Mouse (Mus musculus) MEL (cell line): ENCODE measurements at regions not wholly inside any gene's neighbourhood (a gene's known extent, or its start where the extent isn't known, plus 50 kb on each side); places are given as distances from the start of the nearest gene placed in this dataset.

Experiments used
- DNase-seq: peaks from one replicate; pipeline ENCODE4 v3.0.0; 2011; ENCODE audit warnings: low read depth, low spot score
- H3K27ac ChIP-seq: 2 replicates; pipeline ENCODE4 v1.5.1; 2012; ENCODE audit warnings: low read depth, mild to moderate bottlenecking, control low read depth, low read length, moderate library complexity; ENCODE audit not compliant: control insufficient read depth
- H3K27me3 ChIP-seq, 2 experiments: fragments of 150-350 bp in 1 of 2; sonication (generic) in 1 of 2; 2 replicates each; pipeline ENCODE4 v1.6.1; 2012; ENCODE audit warnings: low read length in 2 of 2, mild to moderate bottlenecking in 2 of 2, improper control_type of control experiment in 1 of 2, moderate library complexity in 1 of 2; ENCODE audit not compliant: insufficient read depth in 2 of 2, control insufficient read depth in 1 of 2
- H3K36me3 ChIP-seq, 2 experiments: 2 replicates each; pipeline ENCODE4 v1.6.1; 2012 to 2014; ENCODE audit warnings: low read length in 2 of 2, improper control_type of control experiment in 1 of 2, inconsistent platforms in 1 of 2, mild to moderate bottlenecking in 1 of 2; ENCODE audit not compliant: insufficient read depth in 2 of 2, control insufficient read depth in 1 of 2
- H3K4me1 ChIP-seq, 2 experiments: fragments of 150-350 bp in 1 of 2; sonication (generic) in 1 of 2; 2 replicates each; pipeline ENCODE4 v1.6.1; 2012; ENCODE audit warnings: low read length in 2 of 2, improper control_type of control experiment in 1 of 2, mild to moderate bottlenecking in 1 of 2; ENCODE audit not compliant: insufficient read depth in 2 of 2, control insufficient read depth in 1 of 2
- H3K4me3 ChIP-seq, 2 experiments: fragments of 150-350 bp in 1 of 2; sonication (generic) in 1 of 2; 2 replicates each; pipeline ENCODE4 v1.5.1; 2012; ENCODE audit warnings: low read depth in 2 of 2, low read length in 2 of 2, mild to moderate bottlenecking in 2 of 2, moderate library complexity in 2 of 2, control low read depth in 1 of 2, improper control_type of control experiment in 1 of 2; ENCODE audit not compliant: control insufficient read depth in 1 of 2, insufficient read depth in 1 of 2
- H3K79me2 ChIP-seq: 2 replicates; pipeline ENCODE4 v1.6.1; 2012; ENCODE audit warnings: mild to moderate bottlenecking, low read length, moderate library complexity; ENCODE audit not compliant: control insufficient read depth, poor library complexity, insufficient read depth
- H3K9ac ChIP-seq: 2 replicates; pipeline ENCODE4 v1.6.1; 2012; ENCODE audit warnings: low read depth, mild to moderate bottlenecking, control low read depth, low read length, moderate library complexity; ENCODE audit not compliant: control insufficient read depth, poor library complexity, severe bottlenecking
- H3K9me3 ChIP-seq: fragments of 150-350 bp; sonication (generic); replicated peaks from 2 replicates; pipeline ENCODE4 v1.6.1; 2012; ENCODE audit warnings: mild to moderate bottlenecking, low read length, improper control_type of control experiment, moderate library complexity; ENCODE audit not compliant: insufficient read depth
- CHD2 ChIP-seq: IDR thresholded peaks from 2 replicates; pipeline ENCODE4 v1.6.1; 2011; ENCODE audit warnings: low read length, improper control_type of control experiment
- E2F4 ChIP-seq: IDR thresholded peaks from 2 replicates; pipeline ENCODE4 v1.6.1; 2011; ENCODE audit warnings: low read depth, low read length, improper control_type of control experiment, borderline replicate concordance
- HCFC1 ChIP-seq: IDR thresholded peaks from 2 replicates; pipeline ENCODE4 v1.6.1; 2012; ENCODE audit warnings: low read depth, mild to moderate bottlenecking, inconsistent platforms, low read length, improper control_type of control experiment, moderate library complexity
- JUND ChIP-seq: IDR thresholded peaks from 2 replicates; pipeline ENCODE4 v1.6.1; 2011; ENCODE audit warnings: low read depth, mild to moderate bottlenecking, improper control_type of control experiment, low read length
- KAT2A ChIP-seq: conservative IDR thresholded peaks from 2 replicates; pipeline ENCODE4 v1.6.1; 2012; ENCODE audit warnings: low read depth, low read length, improper control_type of control experiment, inconsistent platforms
- MEF2A ChIP-seq: IDR thresholded peaks from 2 replicates; pipeline ENCODE4 v1.6.1; 2014; ENCODE audit warnings: low read depth, mild to moderate bottlenecking, inconsistent platforms, low read length, improper control_type of control experiment; ENCODE audit not compliant: poor library complexity, insufficient replicate concordance, severe bottlenecking; ENCODE audit errors: extremely low read depth
- MYB ChIP-seq: IDR thresholded peaks from 2 replicates; pipeline ENCODE4 v1.6.1; 2011; ENCODE audit warnings: mild to moderate bottlenecking, low read depth, low read length, improper control_type of control experiment
- SIN3A ChIP-seq: IDR thresholded peaks from 2 replicates; pipeline ENCODE4 v1.6.1; 2012; ENCODE audit warnings: low read length, improper control_type of control experiment, inconsistent platforms
- USF2 ChIP-seq, 2 experiments: IDR thresholded peaks; 2 replicates each; pipeline ENCODE4 v1.6.1; 2011 to 2012; ENCODE audit warnings: improper control_type of control experiment in 2 of 2, low read length in 2 of 2, borderline replicate concordance in 1 of 2, inconsistent platforms in 1 of 2, low read depth in 1 of 2, mild to moderate bottlenecking in 1 of 2; ENCODE audit not compliant: insufficient read depth in 1 of 2
- ZC3H11A ChIP-seq: IDR thresholded peaks from 2 replicates; pipeline ENCODE4 v1.6.1; 2012; ENCODE audit warnings: low read depth, mild to moderate bottlenecking, inconsistent platforms, low read length, improper control_type of control experiment
- ZKSCAN1 ChIP-seq: IDR thresholded peaks from 2 replicates; pipeline ENCODE4 v1.6.1; 2012; ENCODE audit warnings: low read depth, mild to moderate bottlenecking, inconsistent platforms, low read length, improper control_type of control experiment, moderate library complexity

- Histone ChIP-seq H3K4me3 (no peak overlapping the region), H3K9ac (no peak overlapping the region), H3K27ac (no peak overlapping the region), H3K4me1 (no peaks in the 10 kb centered on the region), H3K27me3 (no peaks in the 10 kb centered on the region), H3K36me3 (no peaks in the 10 kb centered on the region), H3K79me2 (no peaks in the 10 kb centered on the region), H3K9me3 (no peaks in the 10 kb centered on the region)
- no peak for DNase-seq
- TF ChIP-seq SIN3A = no peak
These were observed 84.9 kb downstream of the Efnb1 start for GRCm38 (mm10) chrX:99220674-99221455.

GRCm38 (mm10) chrX:99218213-99218612 is 82.3 kb downstream of the Efnb1 start:
- no peaks in the 10 kb centered on the region for H3K27me3 ChIP-seq
- H3K27ac ChIP-seq = no peak overlapping the region
- no peaks in the 10 kb centered on the region for H3K4me1 ChIP-seq

GRCm38 (mm10) chrX:99216633-99217459 is 80.9 kb downstream of the Efnb1 start:
- DNase-seq = no peak
- Histone ChIP-seq H3K9me3 (no peaks in the 10 kb centered on the region), H3K36me3 (no peaks in the 10 kb centered on the region), H3K27ac (no peak overlapping the region), H3K9ac (no peak overlapping the region), H3K27me3 (no peaks in the 10 kb centered on the region), H3K79me2 (no peaks in the 10 kb centered on the region), H3K4me3 (no peak overlapping the region), H3K4me1 (no peaks in the 10 kb centered on the region)
- TF ChIP-seq JUND = no peak
- TF ChIP-seq MYB = no peak

More at GRCm38 (mm10) chrX:99218213-99218612, 82.3 kb downstream of the Efnb1 start:
- H3K36me3 ChIP-seq = no peaks in the 10 kb centered on the region
- no peak overlapping the region for H3K9ac ChIP-seq
- TF ChIP-seq MEF2A (no peak), CHD2 (no peak), KAT2A (no peak), SIN3A (no peak), E2F4 (no peak), HCFC1 (no peak), ZC3H11A (no peak), USF2 (IDR thresholded peaks at IDR 0.05; ENCODE audit: borderline replicate concordance in 1 of 2, insufficient read depth in 1 of 2, low read depth in 1 of 2, low read length in 2 of 2) (no peak), ZKSCAN1 (no peak)
- H3K4me3 ChIP-seq = no peak overlapping the region
- H3K79me2 ChIP-seq = no peaks in the 10 kb centered on the region
- H3K9me3 ChIP-seq = no peaks in the 10 kb centered on the region
- no peak for DNase-seq
